Mouse (Mus musculus): ENCODE results near the gene Sgms1. TPM values are rescaled to one million over a fixed set of nuclear protein-coding genes. Genes with fewer than 3 reads are reported as not detected.
"Not testable (repeated sequence)": the region's sequence is repeated elsewhere in the genome, so short reads cannot be mapped to it uniquely, and the experiment has no call there.

The Sgms1 gene
- polyA plus RNA-seq, 1 experiment = 243 TPM

GRCm38 (mm10) chr19:32087736-32088470 is 301.6 kb downstream of the Sgms1 start:
- Histone ChIP-seq H3K4me1 (ENCODE audit: control insufficient read depth, insufficient read depth, low read length) (no peaks in the 10 kb centered on the region), H3K4me3 (ENCODE audit: control insufficient read depth, low read depth, low read length) (no peak overlapping the region), H3K27me3 (ENCODE audit: control insufficient read depth, insufficient read depth, low read length) (no peaks in the 10 kb centered on the region), H3K36me3 (ENCODE audit: control insufficient read depth, insufficient read depth, low read length) (no peaks in the 10 kb centered on the region), H3K27ac (ENCODE audit: control insufficient read depth, insufficient read depth, low read depth, low read length) (no peak overlapping the region)
- TF ChIP-seq CTCF (IDR thresholded peaks at IDR 0.05; ENCODE audit: control insufficient read depth, insufficient read depth, insufficient replicate concordance, low read depth, low read length) (no peak), POLR2A (IDR thresholded peaks at IDR 0.05; ENCODE audit: control insufficient read depth, low read depth, low read length) (no peak)

DNA sequence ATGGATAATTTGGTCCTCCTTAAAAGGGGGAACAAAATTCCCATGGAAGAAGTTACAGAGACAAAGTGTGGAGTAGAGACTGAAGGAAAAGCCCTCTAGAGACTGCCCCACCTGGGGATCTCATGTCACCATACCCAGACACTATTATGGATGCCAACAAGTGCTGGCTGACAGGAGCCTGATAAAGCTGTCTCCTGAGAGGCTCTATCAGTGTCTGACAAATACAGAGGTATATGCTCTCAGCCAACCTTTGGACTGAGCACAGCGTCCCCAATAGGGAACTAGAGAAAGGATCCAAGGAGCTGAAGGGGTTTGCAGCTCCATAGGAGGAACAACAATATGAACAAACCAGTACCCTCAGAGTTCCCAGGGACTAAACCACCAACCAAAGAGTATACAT is 304.7 kb downstream of the Sgms1 start:
- H3K27me3 ChIP-seq (ENCODE audit: control insufficient read depth, insufficient read depth, low read length); H3K36me3 ChIP-seq (ENCODE audit: control insufficient read depth, insufficient read depth, low read length); H3K4me3 ChIP-seq (ENCODE audit: control insufficient read depth, low read depth, low read length); H3K27ac ChIP-seq (ENCODE audit: control insufficient read depth, insufficient read depth, low read depth, low read length); H3K4me1 ChIP-seq (ENCODE audit: control insufficient read depth, insufficient read depth, low read length): not testable (repeated sequence)

Other genes starting within 250 kb of the Sgms1 start
- 4.2 and 4.6 TPM in 2 replicates for gene Rpl9-ps6, start 76.9 kb upstream of the Sgms1 start, polyA plus RNA-seq (2012; rRNA removed)
- gene Minpp1, start 96.1 kb upstream of the Sgms1 start, polyA plus RNA-seq (2012; rRNA removed) = 8.8 and 10.5 TPM in 2 replicates
- 1.6 and 1.7 TPM in 2 replicates for gene Papss2, start 206.1 kb upstream of the Sgms1 start, polyA plus RNA-seq (2012; rRNA removed)

All from testis, adult 2 months (tissue).